Mouse (Mus musculus) embryonic facial prominence, embryonic 11.5 days (tissue): ENCODE data around the gene Gm45213. TPM values are rescaled to one million over a fixed set of nuclear protein-coding genes. Genes with fewer than 3 reads are reported as not detected.
A peak's percentile ranks its signal among the peaks of the same experiment; 100 is the strongest.

Experiments
- ATAC-seq: fragments of 200-750 bp; cut with Nextera tagmentation; replicated peaks from 2 replicates; pipeline ENCODE4 v1.8.0; 2017; ENCODE audit warnings: low read depth; ENCODE audit not compliant: insufficient number of reproducible peaks, low FRiP score, low TSS enrichment
- DNase-seq: peaks from one replicate; pipeline ENCODE4 v3.0.0-alpha.2; 2015; ENCODE audit warnings: low spot score
- H3K27ac ChIP-seq: fragments of 300-500 bp; sonication (generic); replicated peaks from 2 replicates; pipeline ENCODE4 v1.5.1; 2014; ENCODE audit warnings: mild to moderate bottlenecking, low read depth, low read length, control low read depth
- H3K27me3 ChIP-seq: fragments of 300-500 bp; sonication (generic); 2 replicates; pipeline ENCODE4 v1.6.1; 2014; ENCODE audit warnings: mild to moderate bottlenecking, low read length, moderate library complexity, mixed read lengths; ENCODE audit not compliant: control insufficient read depth, insufficient read depth
- H3K36me3 ChIP-seq: fragments of 300-500 bp; sonication (generic); replicated peaks from 2 replicates; pipeline ENCODE4 v1.6.1; 2014; ENCODE audit warnings: low read depth, mild to moderate bottlenecking, low read length, moderate library complexity, mixed read lengths; ENCODE audit not compliant: control insufficient read depth, insufficient read depth
- H3K4me1 ChIP-seq: fragments of 300-500 bp; sonication (generic); 2 replicates; pipeline ENCODE4 v1.6.1; 2014; ENCODE audit warnings: low read length, mixed read lengths; ENCODE audit not compliant: control insufficient read depth, insufficient read depth
- H3K4me2 ChIP-seq: fragments of 300-500 bp; sonication (generic); 2 replicates; pipeline ENCODE4 v1.6.1; 2014; ENCODE audit warnings: low read depth, mild to moderate bottlenecking, control low read depth, low read length, moderate library complexity
- H3K4me3 ChIP-seq: fragments of 300-500 bp; sonication (generic); 2 replicates; pipeline ENCODE4 v1.5.1; 2014; ENCODE audit warnings: low read depth, low read length, control low read depth
- H3K9ac ChIP-seq: fragments of 300-500 bp; sonication (generic); replicated peaks from 2 replicates; pipeline ENCODE4 v1.6.1; 2014; ENCODE audit warnings: mild to moderate bottlenecking, control low read depth, low read length
- H3K9me3 ChIP-seq: fragments of 300-500 bp; sonication (generic); replicated peaks from 2 replicates; pipeline ENCODE4 v1.6.1; 2016; ENCODE audit warnings: mild to moderate bottlenecking, low read length, inconsistent platforms, mixed read lengths; ENCODE audit not compliant: control insufficient read depth
- WGBS: fragments of 180-500 bp; shearing (Covaris S2); extraction: QIAGEN DNeasy Blood & Tissue Kit; methylation state at CpG from one replicate; pipeline ENCODE4 v1.1.7; 2014; 5-methylcytosine and 5-hydroxymethylcytosine counted together
- polyA plus RNA-seq: library from polyadenylated mRNA; unstranded; fragments of >200 nt; fragmentation: Nextera tagmentation; extraction: Ambion mirVana; gene quantifications from 2 replicates; pipeline ENCODE4 v1.2.1, GENCODE M21; 2014

Gene Gm45213
- polyA plus RNA-seq, 1 experiment from 2014 or later = not detected

DNA sequence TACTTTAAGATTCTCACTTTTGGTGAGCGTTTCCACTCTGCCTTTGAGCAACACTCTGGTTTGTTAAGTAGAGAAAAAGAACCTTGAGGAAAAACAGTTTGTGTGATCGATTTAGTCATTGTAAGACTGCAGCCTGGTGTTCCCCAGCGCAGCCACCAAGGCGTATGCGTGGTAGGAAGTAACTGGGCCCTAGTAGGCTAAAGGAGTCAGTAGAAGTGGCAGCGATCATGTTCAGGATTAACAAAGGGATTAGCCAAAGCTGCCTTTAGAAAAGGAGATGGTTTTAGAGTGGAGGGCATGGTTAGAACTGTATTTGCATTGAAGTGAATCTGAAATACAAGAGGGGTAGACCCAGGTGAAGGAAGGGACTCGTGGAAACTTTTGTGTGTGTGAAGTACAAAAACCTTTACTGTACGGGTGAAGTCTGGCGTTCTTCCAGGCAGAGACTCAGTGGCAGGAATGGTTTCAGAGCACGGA lies 67.3 kb downstream of the Gm45213 start:
- Histone ChIP-seq H3K4me3 (peak overlapping the region; percentile 96), H3K4me1 (no peaks in the 10 kb centered on the region), H3K36me3 (no peaks in the 10 kb centered on the region; the same call in 1 of the 2 replicates), H3K9ac (peak overlapping the region; percentile 95), H3K27me3 (no peaks in the 10 kb centered on the region), H3K27ac (peak overlapping the region; percentile 81; the same call in 1 of the 2 replicates), H3K9me3 (no peaks in the 10 kb centered on the region), H3K4me2 (peak overlapping the region; percentile 81)
- DNase-seq (no peak), ATAC-seq (no peak)
- WGBS = 3% methylated on average over 10 of the region's 10 CpGs

DNA sequence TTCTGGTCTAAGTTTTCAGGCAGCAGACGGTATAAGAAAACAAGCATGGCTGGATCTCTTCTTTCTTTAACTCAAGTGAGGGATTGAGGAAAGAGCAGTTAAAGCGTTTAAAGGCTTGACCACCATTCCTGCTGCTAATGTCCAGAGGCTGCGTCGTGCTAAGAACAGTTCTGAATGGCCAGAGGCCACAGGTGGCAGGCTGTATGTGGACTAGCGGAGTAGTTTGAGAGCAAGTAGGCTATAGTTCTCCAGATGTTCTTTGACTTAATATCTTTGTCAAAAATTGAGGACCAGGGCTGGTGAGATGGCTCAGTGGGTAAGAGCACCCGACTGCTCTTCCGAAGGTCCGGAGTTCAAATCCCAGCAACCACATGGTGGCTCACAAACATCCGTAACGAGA lies 67.8 kb downstream of the Gm45213 start:
- DNase-seq = no peak
- Histone ChIP-seq H3K4me2 (peak overlapping the region; percentile 81), H3K27ac (no peak overlapping the region), H3K9me3 (no peaks in the 10 kb centered on the region), H3K9ac (peak overlapping the region; percentile 95), H3K27me3 (no peaks in the 10 kb centered on the region), H3K4me3 (peak overlapping the region; percentile 96), H3K4me1 (no peaks in the 10 kb centered on the region), H3K36me3 (no peaks in the 10 kb centered on the region; the same call in 1 of the 2 replicates)
- no peak for ATAC-seq
- WGBS = 59% methylated on average over 10 of the region's 10 CpGs

Other genes with a start within 250 kb of the Gm45213 start
- gene Pcsk6, start 181.9 kb upstream of the Gm45213 start, polyA plus RNA-seq = 1.6 and 2.1 TPM in 2 replicates
- 252 and 276 TPM in 2 replicates for gene Snrpa1, start 15.4 kb downstream of the Gm45213 start, polyA plus RNA-seq
- gene Selenos, start 36.0 kb downstream of the Gm45213 start, polyA plus RNA-seq = 81.7 and 88.3 TPM in 2 replicates
- 23.8 and 26.7 TPM in 2 replicates for gene Chsy1, start 65.9 kb downstream of the Gm45213 start, polyA plus RNA-seq